Mouse (Mus musculus) CH12.LX (cell line): ENCODE data around the gene Snrpb.

Source experiments
- BHLHE40 ChIP-seq: IDR thresholded peaks from 2 replicates; pipeline ENCODE4 v1.6.1; 2011; ENCODE audit warnings: mild to moderate bottlenecking, low read depth, low read length, improper control_type of control experiment
- CHD1 ChIP-seq: IDR thresholded peaks from 2 replicates; pipeline ENCODE4 v1.6.1; 2012; ENCODE audit warnings: low read depth, low read length, improper control_type of control experiment, inconsistent platforms
- CTCF ChIP-seq, 2 experiments: IDR thresholded peaks in 1 of 2; conservative IDR thresholded peaks in 1 of 2; 2 replicates each; pipeline ENCODE4 v1.5.1; 2011 to 2012; ENCODE audit warnings: low read depth in 2 of 2, low read length in 2 of 2, improper control_type of control experiment in 1 of 2, inconsistent platforms in 1 of 2, mild to moderate bottlenecking in 1 of 2, moderate library complexity in 1 of 2
- E2F4 ChIP-seq: IDR thresholded peaks from 2 replicates; pipeline ENCODE4 v1.6.1; 2011; ENCODE audit warnings: low read depth, low read length, improper control_type of control experiment; ENCODE audit not compliant: insufficient replicate concordance
- EP300 ChIP-seq: IDR thresholded peaks from 2 replicates; pipeline ENCODE4 v1.6.1; 2011; ENCODE audit warnings: low read length, improper control_type of control experiment
- ETS1 ChIP-seq: conservative IDR thresholded peaks from 2 replicates; pipeline ENCODE4 v1.6.1; 2012; ENCODE audit warnings: low read depth, mild to moderate bottlenecking, inconsistent platforms, low read length, improper control_type of control experiment, moderate library complexity
- MAZ ChIP-seq: IDR thresholded peaks from 2 replicates; pipeline ENCODE4 v1.6.1; 2012; ENCODE audit warnings: low read depth, mild to moderate bottlenecking, inconsistent platforms, low read length, improper control_type of control experiment, moderate library complexity
- NELFE ChIP-seq: IDR thresholded peaks from 2 replicates; pipeline ENCODE4 v1.6.1; 2011; ENCODE audit warnings: low read depth, low read length, improper control_type of control experiment
- POLR2A ChIP-seq: IDR thresholded peaks from 2 replicates; pipeline ENCODE4 v1.6.1; 2011; ENCODE audit warnings: low read depth, mild to moderate bottlenecking, improper control_type of control experiment, low read length
- POLR2AphosphoS2 ChIP-seq: IDR thresholded peaks from 2 replicates; pipeline ENCODE4 v1.6.1; 2011; ENCODE audit warnings: low read depth, low read length, improper control_type of control experiment
- RCOR1 ChIP-seq: conservative IDR thresholded peaks from 2 replicates; pipeline ENCODE4 v1.6.1; 2012; ENCODE audit warnings: low read depth, mild to moderate bottlenecking, inconsistent platforms, low read length, improper control_type of control experiment
- SIN3A ChIP-seq: IDR thresholded peaks from 2 replicates; pipeline ENCODE4 v1.6.1; 2012; ENCODE audit warnings: low read length, improper control_type of control experiment, inconsistent platforms
- TBP ChIP-seq: conservative IDR thresholded peaks from 2 replicates; pipeline ENCODE4 v1.6.1; 2011; ENCODE audit warnings: low read depth, low read length, improper control_type of control experiment
- ZC3H11A ChIP-seq: IDR thresholded peaks from 2 replicates; pipeline ENCODE4 v1.6.1; 2012; ENCODE audit warnings: low read depth, mild to moderate bottlenecking, inconsistent platforms, low read length, improper control_type of control experiment

DNA sequence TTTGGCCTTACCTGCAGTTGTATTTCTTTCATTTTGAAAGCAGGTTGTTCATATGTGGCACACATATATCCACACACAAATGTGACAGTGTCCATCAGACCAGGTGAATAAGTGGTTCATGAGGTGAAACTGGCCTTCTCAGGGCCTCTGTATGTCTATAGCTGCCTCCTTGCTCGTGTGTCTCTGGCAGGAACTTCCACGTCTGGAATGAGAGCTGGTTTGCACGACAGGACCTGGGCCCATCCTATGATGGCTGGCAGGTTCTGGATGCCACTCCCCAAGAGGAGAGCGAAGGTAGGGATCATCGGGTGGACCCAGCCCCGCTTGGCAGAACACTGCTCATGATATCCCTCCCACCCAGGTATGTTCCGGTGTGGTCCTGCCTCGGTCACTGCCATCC, 36.2 kb downstream of the Snrpb start:
- TF ChIP-seq POLR2A (no peak), CTCF (conservative IDR thresholded peaks at IDR 0.05 in 1 of 2, IDR thresholded peaks at IDR 0.05 in 1 of 2; ENCODE audit: low read depth in 2 of 2, low read length in 2 of 2) (no peak), TBP (no peak), RCOR1 (no peak), ZC3H11A (no peak), NELFE (no peak), BHLHE40 (no peak), SIN3A (no peak), E2F4 (no peak), POLR2AphosphoS2 (no peak), CHD1 (no peak), MAZ (no peak), EP300 (no peak), ETS1 (no peak)
